Mouse (Mus musculus) olfactory bulb, adult 2 months (tissue): Measurements from ENCODE around the gene Tmem254a. TPM values are rescaled to one million over a fixed set of nuclear protein-coding genes. Genes with fewer than 3 reads are reported as not detected.
"Not testable (repeated sequence)": the region's sequence is repeated elsewhere in the genome, so short reads cannot be mapped to it uniquely, and the experiment has no call there.

Experiments used
- H3K27ac ChIP-seq: fragments of 200-500 bp; 2 replicates; pipeline ENCODE4 v1.5.1; 2012; ENCODE audit warnings: low read depth, low read length; ENCODE audit not compliant: insufficient read depth
- H3K4me1 ChIP-seq: fragments of 200-500 bp; 2 replicates; pipeline ENCODE4 v1.6.1; 2012; ENCODE audit warnings: low read length; ENCODE audit not compliant: control insufficient read depth, insufficient read depth
- H3K4me3 ChIP-seq: fragments of 200-500 bp; 2 replicates; pipeline ENCODE4 v1.5.1; 2012; ENCODE audit warnings: mild to moderate bottlenecking, low read depth, low read length, moderate library complexity; ENCODE audit not compliant: insufficient read depth
- WGBS: fragments of 180-500 bp; shearing (Covaris S2); methylation state at CpG from one replicate; pipeline ENCODE4 v1.1.7; 2018; 5-methylcytosine and 5-hydroxymethylcytosine counted together
- polyA plus RNA-seq: library from polyadenylated mRNA; stranded (reverse); fragments of >200 nt; gene quantifications from 2 replicates; pipeline ENCODE4 v1.2.4, GENCODE M21; 2012; ENCODE audit warnings: low replicate concordance; ENCODE audit not compliant: missing spikeins, insufficient read depth, insufficient read length

Gene Tmem254a
- polyA plus RNA-seq, 1 experiment, result not detected

GRCm38 (mm10) chr14:25876640-25877039 lies 50.8 kb downstream of the Tmem254a start:
- not testable (repeated sequence) for H3K27ac ChIP-seq, H3K4me3 ChIP-seq, H3K4me1 ChIP-seq
- no CpG with 5 or more reads among the region's 7 CpGs for WGBS

Other genes with a start within 250 kb of the Tmem254a start
- gene Ppif, start 233.5 kb downstream of the Tmem254a start, polyA plus RNA-seq, result not detected in 2 replicates
- gene Zcchc24, start 158.6 kb downstream of the Tmem254a start, polyA plus RNA-seq, result not detected in 2 replicates
- gene Anxa11, start 85.5 kb downstream of the Tmem254a start, polyA plus RNA-seq, result not detected in 2 replicates
- gene Plac9a, start 24.6 kb downstream of the Tmem254a start, polyA plus RNA-seq, result not detected in 2 replicates
- gene Cphx1, start 10.6 kb upstream of the Tmem254a start, polyA plus RNA-seq, result not detected in 2 replicates
- gene Duxbl1, start 50.9 kb upstream of the Tmem254a start, polyA plus RNA-seq, result not detected in 2 replicates
- not detected in 2 replicates for gene Gm9780, start 115.0 kb upstream of the Tmem254a start, polyA plus RNA-seq
- not detected in 2 replicates for gene Tmem254c, start 139.7 kb upstream of the Tmem254a start, polyA plus RNA-seq
- not detected in 2 replicates for gene Cphx2, start 153.8 kb upstream of the Tmem254a start, polyA plus RNA-seq
- not detected in 2 replicates for gene Cphx3, start 154.6 kb upstream of the Tmem254a start, polyA plus RNA-seq
- gene Duxbl2, start 190.7 kb upstream of the Tmem254a start, polyA plus RNA-seq, result not detected in 2 replicates